Mouse (Mus musculus): ENCODE measurements around the gene Bbip1. TPM values are rescaled to one million over a fixed set of nuclear protein-coding genes. Genes with fewer than 3 reads are reported as not detected.
A peak's percentile ranks its signal among the peaks of the same experiment; 100 is the strongest.

Gene Bbip1
- polyA plus RNA-seq, 1 experiment from 2014 or later: 47.6 TPM

- ATAC-seq (ENCODE audit: extremely low read depth, insufficient number of reproducible peaks, low FRiP score, low TSS enrichment): no peak
- no peaks in the 10 kb centered on the region for H3K27me3 ChIP-seq (replicated peaks)
- H3K27ac ChIP-seq (replicated peaks): no peak overlapping the region
- no peak overlapping the region for H3K4me2 ChIP-seq
- H3K4me1 ChIP-seq: peaks cover 28% of the 10 kb centered on the region
- H3K4me3 ChIP-seq: no peak overlapping the region
- 78% methylated on average over 25 of the region's 25 CpGs for WGBS
- H3K36me3 ChIP-seq: no peaks in the 10 kb centered on the region
- H3K9me3 ChIP-seq: no peaks in the 10 kb centered on the region
- no peak overlapping the region for H3K9ac ChIP-seq
Measured at GRCm38 (mm10) chr19:53898970-53899900, 45.2 kb downstream of the Bbip1 start.

- WGBS: 73% methylated on average over 4 of the region's 4 CpGs
Measured at GRCm38 (mm10) chr19:53898498-53898897, 45.9 kb downstream of the Bbip1 start.

GRCm38 (mm10) chr19:53898046-53898445, 46.4 kb downstream of the Bbip1 start:
- no peak for ATAC-seq (ENCODE audit: extremely low read depth, insufficient number of reproducible peaks, low FRiP score, low TSS enrichment)
- H3K9me3 ChIP-seq: no peaks in the 10 kb centered on the region
- H3K9ac ChIP-seq: no peak overlapping the region
- H3K4me2 ChIP-seq: no peak overlapping the region
- H3K4me3 ChIP-seq: no peak overlapping the region
- peak overlapping the region; percentile 45 for H3K27ac ChIP-seq (replicated peaks)
- no peaks in the 10 kb centered on the region for H3K27me3 ChIP-seq (replicated peaks)
- H3K36me3 ChIP-seq: no peaks in the 10 kb centered on the region
- WGBS: 65% methylated on average over 5 of the region's 5 CpGs
- peaks cover 39% of the 10 kb centered on the region for H3K4me1 ChIP-seq

More at GRCm38 (mm10) chr19:53898498-53898897, 45.9 kb downstream of the Bbip1 start:
- Histone ChIP-seq H3K27ac (replicated peaks) (peak overlapping the region; percentile 45), H3K9ac (no peak overlapping the region), H3K4me2 (no peak overlapping the region), H3K4me3 (no peak overlapping the region), H3K9me3 (no peaks in the 10 kb centered on the region), H3K36me3 (no peaks in the 10 kb centered on the region), H3K27me3 (replicated peaks) (no peaks in the 10 kb centered on the region), H3K4me1 (peaks cover 34% of the 10 kb centered on the region)
- no peak for ATAC-seq (ENCODE audit: extremely low read depth, insufficient number of reproducible peaks, low FRiP score, low TSS enrichment)

- H3K27me3 ChIP-seq (replicated peaks): no peaks in the 10 kb centered on the region
- no peak overlapping the region for H3K27ac ChIP-seq (replicated peaks)
- 75% methylated on average over 12 of the region's 12 CpGs for WGBS
Measured at GRCm38 (mm10) chr19:53894538-53895121, 49.8 kb downstream of the Bbip1 start.

DNA sequence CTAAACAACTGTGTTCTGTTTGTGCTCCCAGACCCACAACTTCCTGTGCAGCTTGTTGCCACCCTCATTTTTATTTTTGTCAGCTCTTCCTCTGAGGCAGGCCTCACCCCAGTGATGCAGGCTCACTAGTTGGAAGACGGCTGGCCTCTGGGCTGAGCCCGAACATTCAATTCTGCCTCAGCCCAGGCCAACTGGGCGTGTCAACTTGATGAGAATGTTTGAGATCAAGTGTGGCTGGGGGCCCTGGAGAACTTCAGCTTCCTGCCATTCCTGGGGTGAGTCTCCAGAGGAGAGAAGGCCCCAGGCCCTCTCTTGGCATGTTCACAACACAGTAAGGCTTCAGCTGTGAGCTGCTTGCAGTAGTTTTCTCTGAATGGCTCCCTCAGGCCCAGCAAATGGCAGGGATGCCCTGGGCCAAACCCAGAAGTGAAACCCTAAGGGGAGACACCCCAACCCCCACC, 50.7 kb downstream of the Bbip1 start:
- ATAC-seq (ENCODE audit: extremely low read depth, insufficient number of reproducible peaks, low FRiP score, low TSS enrichment): no peak

More at GRCm38 (mm10) chr19:53894538-53895121, 49.8 kb downstream of the Bbip1 start:
- no peaks in the 10 kb centered on the region for H3K9me3 ChIP-seq
- no peak for ATAC-seq (ENCODE audit: extremely low read depth, insufficient number of reproducible peaks, low FRiP score, low TSS enrichment)
- H3K36me3 ChIP-seq: no peaks in the 10 kb centered on the region
- peaks cover 49% of the 10 kb centered on the region for H3K4me1 ChIP-seq
- H3K4me3 ChIP-seq: no peak overlapping the region
- H3K4me2 ChIP-seq: no peak overlapping the region
- no peak overlapping the region for H3K9ac ChIP-seq

GRCm38 (mm10) chr19:53892838-53893359, 51.5 kb downstream of the Bbip1 start:
- Histone ChIP-seq H3K4me3 (no peak overlapping the region), H3K9ac (no peak overlapping the region), H3K36me3 (no peaks in the 10 kb centered on the region), H3K4me2 (no peak overlapping the region), H3K4me1 (peaks cover 44% of the 10 kb centered on the region), H3K27me3 (replicated peaks) (no peaks in the 10 kb centered on the region), H3K9me3 (no peaks in the 10 kb centered on the region), H3K27ac (replicated peaks) (peak overlapping the region; percentile 77)
- no peak for ATAC-seq (ENCODE audit: extremely low read depth, insufficient number of reproducible peaks, low FRiP score, low TSS enrichment)
- 48% methylated on average over 9 of the region's 9 CpGs for WGBS

More for the DNA sequence above, 50.7 kb downstream of the Bbip1 start:
- Histone ChIP-seq H3K27ac (replicated peaks) (no peak overlapping the region), H3K4me3 (no peak overlapping the region), H3K36me3 (no peaks in the 10 kb centered on the region), H3K9ac (no peak overlapping the region), H3K9me3 (no peaks in the 10 kb centered on the region), H3K27me3 (replicated peaks) (no peaks in the 10 kb centered on the region), H3K4me2 (no peak overlapping the region), H3K4me1 (peaks cover 49% of the 10 kb centered on the region)
- WGBS: 45% methylated on average over 3 of the region's 3 CpGs

DNA sequence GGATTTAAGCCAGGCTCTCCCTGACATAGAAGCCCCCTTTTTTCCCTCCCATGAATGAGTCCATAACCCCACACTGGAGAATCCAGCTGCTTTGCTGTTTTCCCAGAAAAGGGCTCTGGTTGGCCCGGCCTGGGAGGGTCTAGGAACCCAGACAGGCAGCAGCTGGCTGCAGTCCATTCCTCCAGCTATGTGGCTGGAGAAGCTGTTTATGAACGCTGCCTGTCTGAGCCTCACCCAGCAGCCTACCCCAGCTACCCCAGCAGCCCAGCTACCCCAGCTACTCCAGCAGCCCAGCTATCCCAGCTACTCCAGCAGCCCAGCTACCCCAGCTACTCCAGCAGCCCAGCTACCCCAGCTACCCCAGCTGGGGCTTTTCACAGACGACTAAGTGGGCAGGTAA, 52.4 kb downstream of the Bbip1 start, which contains the start of gene Pdcd4:
Gene Pdcd4, plus strand, starts transcription at position 171 of the 400 bp plus-strand sequence.
- Histone ChIP-seq H3K9ac (0 out of 2 replicates have a peak within 1 kb of the TSS, but pooled peaks have one; percentile 28), H3K27me3 (replicated peaks) (no peaks in the 10 kb centered on the region), H3K4me2 (no peak within 1 kb of the TSS), H3K9me3 (no peaks in the 10 kb centered on the region), H3K36me3 (no peaks in the 10 kb centered on the region), H3K4me3 (no peak within 1 kb of the TSS), H3K27ac (replicated peaks) (peak within 1 kb of the TSS; percentile 77), H3K4me1 (peaks cover 39% of the 10 kb centered on the region)
- WGBS: 29% methylated on average over 3 of the region's 3 CpGs
- no peak for ATAC-seq (ENCODE audit: extremely low read depth, insufficient number of reproducible peaks, low FRiP score, low TSS enrichment)

GRCm38 (mm10) chr19:53891569-53891968, 52.9 kb downstream of the Bbip1 start:
- ATAC-seq (ENCODE audit: extremely low read depth, insufficient number of reproducible peaks, low FRiP score, low TSS enrichment): no peak
- Histone ChIP-seq H3K4me2 (no peak overlapping the region), H3K36me3 (no peaks in the 10 kb centered on the region), H3K27ac (replicated peaks) (peak overlapping the region; percentile 77), H3K9me3 (no peaks in the 10 kb centered on the region), H3K4me1 (peaks cover 38% of the 10 kb centered on the region), H3K4me3 (no peak overlapping the region), H3K9ac (no peak overlapping the region), H3K27me3 (replicated peaks) (no peaks in the 10 kb centered on the region)
- 69% methylated on average over 2 of the region's 2 CpGs for WGBS

DNA sequence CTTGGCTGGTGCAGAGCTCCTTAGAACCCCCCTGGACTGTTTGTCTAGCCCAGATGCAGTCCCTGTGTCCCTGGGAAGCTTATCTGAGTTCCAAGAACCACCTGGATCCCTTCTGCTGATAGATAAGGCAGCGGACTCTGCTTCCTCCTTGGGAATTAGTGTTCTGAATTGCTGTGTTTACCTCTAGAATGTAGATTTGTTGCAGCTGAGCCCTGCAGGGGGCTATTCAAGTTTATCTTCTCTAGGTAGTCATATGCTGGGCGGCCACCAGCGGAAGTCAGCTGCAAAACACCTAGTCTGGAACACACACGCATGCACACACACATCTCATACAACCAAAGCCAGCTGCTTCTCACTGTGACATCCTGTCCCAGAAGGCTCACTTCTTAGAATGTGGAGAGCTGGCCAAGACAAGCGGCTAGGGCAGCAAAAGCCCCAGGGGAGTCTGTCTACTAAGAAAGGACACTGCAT, 53.6 kb downstream of the Bbip1 start:
- H3K36me3 ChIP-seq: no peaks in the 10 kb centered on the region
- H3K4me3 ChIP-seq: no peak overlapping the region
- H3K9me3 ChIP-seq: no peaks in the 10 kb centered on the region
- H3K27me3 ChIP-seq (replicated peaks): no peaks in the 10 kb centered on the region
- no peak for ATAC-seq (ENCODE audit: extremely low read depth, insufficient number of reproducible peaks, low FRiP score, low TSS enrichment)
- H3K27ac ChIP-seq (replicated peaks): no peak overlapping the region
- H3K4me1 ChIP-seq: peaks cover 38% of the 10 kb centered on the region
- 55% methylated on average over 5 of the region's 5 CpGs for WGBS
- no peak overlapping the region for H3K4me2 ChIP-seq
- no peak overlapping the region for H3K9ac ChIP-seq

DNA sequence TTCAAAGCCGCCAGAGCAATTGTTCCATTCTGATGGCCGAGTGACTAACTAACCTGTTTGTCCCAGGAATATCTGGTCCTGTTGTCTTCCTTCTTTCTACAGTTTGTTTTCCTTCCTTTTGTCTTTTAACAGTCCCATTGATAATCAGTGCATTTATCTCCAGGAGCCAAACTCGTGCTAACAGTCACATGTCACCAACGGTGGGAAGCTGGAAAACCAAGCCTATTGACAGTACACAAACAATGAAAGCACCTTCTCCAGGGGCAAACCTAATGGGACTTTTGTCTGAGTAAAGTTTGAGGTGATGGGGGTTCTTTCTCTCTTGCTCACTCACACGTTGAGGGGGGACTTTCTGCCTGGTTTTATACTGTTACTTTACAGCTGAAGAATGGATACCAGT, 54.2 kb downstream of the Bbip1 start:
- Histone ChIP-seq H3K9me3 (no peaks in the 10 kb centered on the region), H3K9ac (no peak overlapping the region), H3K4me2 (no peak overlapping the region), H3K4me3 (no peak overlapping the region), H3K27me3 (replicated peaks) (no peaks in the 10 kb centered on the region), H3K36me3 (no peaks in the 10 kb centered on the region), H3K27ac (replicated peaks) (no peak overlapping the region), H3K4me1 (peaks cover 38% of the 10 kb centered on the region)
- no peak for ATAC-seq (ENCODE audit: extremely low read depth, insufficient number of reproducible peaks, low FRiP score, low TSS enrichment)
- WGBS: 46% methylated on average over 5 of the region's 5 CpGs

- Histone ChIP-seq H3K4me1 (peaks cover 38% of the 10 kb centered on the region), H3K27me3 (replicated peaks) (no peaks in the 10 kb centered on the region), H3K4me2 (no peak overlapping the region), H3K27ac (replicated peaks) (no peak overlapping the region), H3K9ac (no peak overlapping the region), H3K9me3 (no peaks in the 10 kb centered on the region), H3K4me3 (no peak overlapping the region), H3K36me3 (no peaks in the 10 kb centered on the region)
- ATAC-seq (ENCODE audit: extremely low read depth, insufficient number of reproducible peaks, low FRiP score, low TSS enrichment): no peak
- 74% methylated on average over 5 of the region's 5 CpGs for WGBS
Measured at GRCm38 (mm10) chr19:53889555-53889954, 54.9 kb downstream of the Bbip1 start.
